Mouse (Mus musculus): ENCODE measurements around the gene Vwa7. TPM values are rescaled to one million over a fixed set of nuclear protein-coding genes. Genes with fewer than 3 reads are reported as not detected.
"Not testable (repeated sequence)": the region's sequence is repeated elsewhere in the genome, so short reads cannot be mapped to it uniquely, and the experiment has no call there.

The Vwa7 gene
- 0.85 and 1.2 TPM in 2 replicates for total RNA-seq (2021)
- long read RNA-seq, experiment 1, result 0 reads
- long read RNA-seq, experiment 2, result 0 reads

GRCm38 (mm10) chr17:35016376-35016775, at the start of gene Vwa7:
TSS of gene Vwa7 (plus strand) at chr17:35016579.
- DNase-seq, result peak; percentile 80

- peak; percentile 31 for DNase-seq
These were observed 46.6 kb upstream of the Vwa7 start, which contains the start of gene Gm20481 for GRCm38 (mm10) chr17:34969822-34970221. TSS of gene Gm20481 (plus strand) at chr17:34969912.

- not testable (repeated sequence) for DNase-seq
These were observed 45.5 kb upstream of the Vwa7 start for GRCm38 (mm10) chr17:34970850-34971249.

- DNase-seq, result not testable (repeated sequence)
These were observed 44.7 kb upstream of the Vwa7 start for GRCm38 (mm10) chr17:34971694-34972068.

- DNase-seq, result peak; percentile 83
These were observed 44.2 kb upstream of the Vwa7 start, which contains the start of the genes Hspa1a and Hspa1l for GRCm38 (mm10) chr17:34972069-34972749. TSS of gene Hspa1a (minus strand) at chr17:34972156. TSS of gene Hspa1l (plus strand) at chr17:34972703.

- DNase-seq, result peak; percentile 49
These were observed 40.5 kb upstream of the Vwa7 start for GRCm38 (mm10) chr17:34975581-34976492.

- DNase-seq, result no peak
These were observed 39.4 kb upstream of the Vwa7 start for GRCm38 (mm10) chr17:34977000-34977399.

GRCm38 (mm10) chr17:34978239-34978638, 38.1 kb upstream of the Vwa7 start:
- DNase-seq, result no peak

GRCm38 (mm10) chr17:34979631-34980030, 36.7 kb upstream of the Vwa7 start:
- no peak for DNase-seq

GRCm38 (mm10) chr17:34980655-34981054, 35.7 kb upstream of the Vwa7 start:
- DNase-seq, result peak; percentile 45

GRCm38 (mm10) chr17:34981690-34982180, 34.6 kb upstream of the Vwa7 start, which contains the start of gene Lsm2:
TSS of gene Lsm2 (plus strand) at chr17:34981862.
- peak; percentile 94 for DNase-seq

GRCm38 (mm10) chr17:34982328-34982727, 34.1 kb upstream of the Vwa7 start:
- DNase-seq, result no peak

GRCm38 (mm10) chr17:34984218-34984617, 32.2 kb upstream of the Vwa7 start:
- DNase-seq, result no peak

GRCm38 (mm10) chr17:34994751-34995150, 21.6 kb upstream of the Vwa7 start:
- DNase-seq, result no peak

GRCm38 (mm10) chr17:34995192-34995591, 21.2 kb upstream of the Vwa7 start:
- DNase-seq, result not testable (repeated sequence)

- DNase-seq, result not testable (repeated sequence)
These were observed 20.5 kb upstream of the Vwa7 start for GRCm38 (mm10) chr17:34995927-34996326.

- DNase-seq, result no peak
These were observed 19.8 kb upstream of the Vwa7 start for GRCm38 (mm10) chr17:34996411-34997141.

- DNase-seq, result no peak
These were observed 19.3 kb upstream of the Vwa7 start for GRCm38 (mm10) chr17:34997142-34997483.

- no peak for DNase-seq
These were observed 17.6 kb upstream of the Vwa7 start for GRCm38 (mm10) chr17:34998526-34999430.

- DNase-seq, result not testable (repeated sequence)
These were observed 16.3 kb upstream of the Vwa7 start for GRCm38 (mm10) chr17:34999871-35000716.
